Mouse (Mus musculus) mouse embryonic stem cell (cell line): ENCODE measurements around the gene Lmbr1l.
"Not testable (repeated sequence)": the region's sequence is repeated elsewhere in the genome, so short reads cannot be mapped to it uniquely, and the experiment has no call there.

Experiments used
- in situ Hi-C, 2 experiments: fragments of 300-500 bp; cut with MboI; formaldehyde crosslinking; loops; 1 replicate in 1 of 2; 3 replicates in 1 of 2; pipeline ENCODE4 v1.14.3; 2019 to 2020; ENCODE audit warnings: low sequenced_read_pairs in 2 of 2, low pct_unique_long_range_greater_than_20kb in 1 of 2, mixed read lengths in 1 of 2; ENCODE audit not compliant: unreplicated experiment in 1 of 2

Lmbr1l gene

DNA sequence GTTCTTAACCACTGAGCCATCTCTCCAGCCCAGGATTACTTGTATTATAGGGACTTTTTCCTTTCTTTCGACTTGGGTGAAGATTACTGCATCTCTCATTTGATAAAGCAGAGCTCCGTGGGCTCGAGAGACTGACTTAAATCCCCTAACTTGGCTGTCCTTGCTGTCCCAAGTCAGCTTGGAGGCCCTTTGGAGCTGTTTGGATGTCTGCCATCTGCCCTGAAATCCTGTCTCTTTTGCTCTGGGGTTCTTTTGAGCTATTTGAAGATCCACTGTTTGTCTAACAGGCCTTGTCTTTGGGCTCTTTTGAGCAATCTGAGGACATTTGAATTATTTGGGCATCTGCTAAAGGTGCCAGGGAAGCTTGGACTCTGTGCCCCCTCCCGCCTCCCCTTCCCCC, 24.1 kb upstream of the Lmbr1l start:
- in situ Hi-C loops: loop anchor here in 1 of 2 experiments (10.0 kb wide), 1 partner anchor 53 kb away; no protein-coding TSS in a partner anchor

DNA sequence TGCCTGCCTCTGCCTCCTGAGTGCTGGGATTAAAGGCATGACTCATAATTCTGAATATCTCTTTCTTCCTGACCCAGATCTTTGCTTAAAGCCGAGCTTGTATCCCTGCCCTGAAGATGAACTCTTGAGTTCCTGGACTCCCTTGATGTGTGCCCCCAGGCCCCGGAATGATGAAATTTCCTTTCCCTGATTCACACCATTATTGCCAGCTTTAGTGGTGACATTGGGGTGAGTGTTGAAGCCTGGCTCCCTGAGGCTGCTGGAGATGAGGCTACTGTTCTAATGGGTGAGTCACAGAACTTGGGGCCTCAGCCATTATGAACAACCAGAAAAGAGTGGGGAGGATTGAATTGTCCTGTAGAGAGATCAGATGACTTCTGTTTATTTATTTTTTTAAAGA, 23.5 kb upstream of the Lmbr1l start:
- in situ Hi-C loops: loop anchor here in 1 of 2 experiments (10.0 kb wide), 1 partner anchor 53 kb away; no protein-coding TSS in a partner anchor

DNA sequence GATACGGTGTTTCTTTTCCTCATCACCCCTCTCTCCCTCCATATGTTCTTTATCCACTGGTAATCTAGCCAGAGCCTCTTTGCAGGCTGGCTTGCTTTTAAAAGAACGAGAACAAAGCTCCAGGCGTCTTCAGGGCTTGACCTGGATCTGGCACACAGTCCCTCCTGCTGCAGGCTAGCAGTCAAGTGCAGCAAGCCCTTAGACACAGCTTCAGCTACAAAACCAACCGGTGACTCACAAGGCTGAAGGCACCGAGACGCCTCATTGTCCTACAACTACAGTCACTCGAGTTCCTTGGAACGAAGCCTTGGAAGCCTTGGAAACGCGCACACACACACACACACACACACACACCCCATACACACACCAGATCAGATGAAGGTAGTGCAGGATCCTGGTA, 22.8 kb upstream of the Lmbr1l start:
- in situ Hi-C loops: loop anchor here in 1 of 2 experiments (10.0 kb wide), 1 partner anchor 54 kb away; no protein-coding TSS in a partner anchor

GRCm38 (mm10) chr15:98934217-98934839, 16.3 kb upstream of the Lmbr1l start, which contains the start of gene Tuba1b:
TSS of gene Tuba1b (minus strand) at chr15:98934565.
- in situ Hi-C loops: no loop called here

GRCm38 (mm10) chr15:98933833-98934216, 15.8 kb upstream of the Lmbr1l start:
- in situ Hi-C loops: no loop called here

DNA sequence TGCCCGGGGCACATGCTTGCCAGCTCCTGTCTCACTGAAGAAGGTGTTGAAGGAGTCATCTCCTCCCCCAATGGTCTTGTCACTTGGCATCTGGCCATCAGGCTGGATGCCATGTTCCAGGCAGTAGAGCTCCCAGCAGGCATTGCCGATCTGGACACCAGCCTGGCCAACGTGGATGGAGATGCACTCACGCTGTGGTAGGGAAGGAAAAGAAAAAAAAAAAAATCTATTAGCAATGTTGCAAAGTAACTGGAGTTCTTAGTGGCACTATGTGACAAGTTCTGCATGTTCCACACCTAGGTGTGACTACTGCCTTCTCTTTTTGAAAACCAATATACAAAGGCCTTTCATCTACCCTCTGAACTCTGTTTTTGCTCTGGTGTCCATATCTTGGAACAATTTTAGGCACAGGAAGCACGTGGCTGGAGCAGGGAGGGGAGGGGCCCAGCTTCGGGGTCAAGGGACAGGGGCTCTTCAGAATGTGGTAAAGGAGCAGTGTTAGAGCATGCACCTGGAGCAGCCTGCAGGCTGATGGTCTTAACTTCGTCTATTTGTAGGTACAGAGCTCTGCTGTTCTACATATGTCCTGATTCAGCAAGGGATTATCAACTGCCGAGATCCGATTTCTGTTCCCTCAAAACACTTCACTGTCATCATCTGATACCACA, 15.1 kb upstream of the Lmbr1l start:
- in situ Hi-C loops: not testable (repeated sequence)

DNA sequence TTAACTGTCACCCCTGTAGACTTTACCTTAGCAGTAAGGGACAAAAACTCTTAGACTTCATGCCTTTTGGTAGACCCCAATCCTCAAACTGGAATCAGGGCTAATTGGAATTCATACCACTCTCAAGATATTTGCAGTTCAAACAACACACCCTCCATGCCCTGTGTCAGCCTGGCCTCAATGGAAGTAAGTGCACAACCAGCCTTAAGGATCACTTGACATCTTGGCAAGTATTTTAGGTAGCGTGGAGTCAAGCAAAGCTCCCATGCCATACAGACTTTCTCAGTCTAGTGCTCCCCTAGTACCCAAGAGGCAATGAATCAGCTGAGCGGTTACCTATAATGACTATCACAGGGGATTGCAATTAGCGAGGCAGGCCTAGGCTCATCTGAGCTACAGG, 13.0 kb upstream of the Lmbr1l start:
- in situ Hi-C loops: no loop called here

- in situ Hi-C loops: no loop called here
Observed at GRCm38 (mm10) chr15:98930017-98930734, 12.1 kb upstream of the Lmbr1l start.

- in situ Hi-C loops: no loop called here
Observed at GRCm38 (mm10) chr15:98928598-98929240, 10.7 kb upstream of the Lmbr1l start.

- in situ Hi-C loops: no loop called here
Observed at GRCm38 (mm10) chr15:98927566-98927965, 9.5 kb upstream of the Lmbr1l start.

DNA sequence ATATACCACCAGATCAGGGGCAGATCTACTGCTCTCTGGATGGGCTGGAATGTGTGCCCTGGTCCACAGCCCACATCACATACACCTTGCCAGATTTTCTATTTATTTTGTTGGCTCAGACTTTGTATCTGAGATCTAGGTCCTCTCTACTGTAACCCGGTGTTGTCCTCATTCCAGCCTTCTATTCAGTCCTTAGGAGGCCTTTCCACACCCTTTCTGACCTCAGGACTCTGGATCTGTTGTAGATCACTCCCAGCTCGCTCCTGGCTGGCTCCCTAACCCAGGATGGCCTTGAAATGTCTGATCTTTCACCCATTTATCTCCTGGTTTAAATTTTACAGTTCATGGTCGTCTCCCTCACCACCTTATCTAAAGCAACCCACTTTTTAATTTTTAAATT, 6.7 kb upstream of the Lmbr1l start:
- in situ Hi-C loops: no loop called here

DNA sequence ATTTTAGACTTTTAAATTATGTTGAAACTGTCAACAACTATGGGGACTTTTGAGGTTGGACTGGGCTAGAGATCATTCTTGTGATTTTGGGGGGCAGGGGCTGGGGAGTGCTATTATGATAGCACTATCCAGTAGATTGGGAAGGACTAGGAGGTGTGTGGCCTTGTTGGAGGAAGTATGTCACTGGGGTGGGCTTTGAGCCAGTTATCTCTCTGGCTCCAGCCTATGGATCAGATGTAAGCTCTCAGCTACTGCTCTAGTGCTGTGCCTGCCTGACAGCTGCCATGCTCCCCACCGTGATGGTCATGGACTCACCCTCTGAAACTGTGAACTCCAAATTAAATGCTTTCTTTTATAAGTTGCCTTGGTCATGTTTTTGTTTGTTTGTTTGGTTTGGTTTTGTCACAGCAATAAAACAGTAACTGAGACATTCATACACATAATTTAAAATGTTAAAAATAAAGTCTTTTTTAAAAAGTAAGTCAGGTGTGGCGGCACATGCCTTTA, 5.1 kb upstream of the Lmbr1l start:
- in situ Hi-C loops: no loop called here

- in situ Hi-C loops: no loop called here
Observed at GRCm38 (mm10) chr15:98922581-98922980, 4.5 kb upstream of the Lmbr1l start.

- in situ Hi-C loops: no loop called here
Observed at GRCm38 (mm10) chr15:98921510-98921909, 3.5 kb upstream of the Lmbr1l start.

GRCm38 (mm10) chr15:98918499-98918895, 466 bp upstream of the Lmbr1l start:
- in situ Hi-C loops: not testable (repeated sequence)

GRCm38 (mm10) chr15:98917091-98917490, 940 bp downstream of the Lmbr1l start:
- in situ Hi-C loops: no loop called here

- in situ Hi-C loops: no loop called here
Observed at GRCm38 (mm10) chr15:98916016-98916415, 2.0 kb downstream of the Lmbr1l start.

GRCm38 (mm10) chr15:98914903-98915302, 3.1 kb downstream of the Lmbr1l start:
- in situ Hi-C loops: no loop called here

DNA sequence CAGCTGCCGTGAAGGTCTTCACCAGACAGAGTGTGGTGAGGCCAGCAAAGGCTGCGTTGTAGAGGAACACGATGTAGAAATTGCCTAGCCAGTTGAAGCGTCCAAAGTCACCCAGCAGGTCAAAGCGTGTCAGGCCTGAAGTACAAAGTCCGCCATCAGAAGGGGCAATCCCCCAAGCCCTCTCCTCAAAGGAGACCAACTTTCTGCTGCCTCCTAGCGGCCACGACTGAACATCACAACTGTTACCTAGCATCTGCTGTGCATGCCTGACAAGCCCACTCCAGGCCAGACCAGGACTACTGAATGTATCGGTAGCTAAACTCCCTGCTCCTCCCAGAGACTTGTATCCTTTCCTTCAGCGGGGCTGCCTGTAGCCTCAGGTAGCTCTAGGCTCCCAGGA, 13.3 kb downstream of the Lmbr1l start:
- in situ Hi-C loops: no loop called here
